Mouse (Mus musculus) heart, postnatal 0 days (tissue): ENCODE measurements at regions not wholly inside any gene's neighbourhood (a gene's known extent, or its start where the extent isn't known, plus 50 kb on each side); places are given as distances from the start of the nearest gene placed in this dataset.

Experiments
- CTCF ChIP-seq: IDR thresholded peaks from 2 replicates; pipeline ENCODE4 v1.5.1; 2016; ENCODE audit warnings: antibody characterized with exemption, control low read depth, low read depth
- EP300 ChIP-seq: IDR thresholded peaks from 2 replicates; pipeline ENCODE4 v1.6.1; 2016; ENCODE audit warnings: antibody characterized with exemption, low read depth

GRCm38 (mm10) chr8:39504261-39504660, 1170.6 kb upstream of the Adam24 start:
- no peak for TF ChIP-seq EP300
- TF ChIP-seq CTCF: no peak
